Mouse (Mus musculus) heart, embryonic 13.5 days (tissue): ENCODE results near the gene 1700020N01Rik. TPM values are rescaled to one million over a fixed set of nuclear protein-coding genes. Genes with fewer than 3 reads are reported as not detected.
A peak's percentile ranks its signal among the peaks of the same experiment; 100 is the strongest.

Source experiments
- ATAC-seq: fragments of 200-750 bp; cut with Nextera tagmentation; 2 replicates; pipeline ENCODE4 v1.8.0; 2017; ENCODE audit warnings: moderate TSS enrichment; ENCODE audit not compliant: insufficient number of reproducible peaks, low FRiP score, low TSS enrichment; ENCODE audit errors: extremely low read depth
- H3K27ac ChIP-seq: fragments of 300-500 bp; sonication (generic); replicated peaks from 2 replicates; pipeline ENCODE4 v1.5.1; 2015; ENCODE audit warnings: moderate library complexity, mild to moderate bottlenecking, inconsistent platforms
- H3K27me3 ChIP-seq: fragments of 300-500 bp; sonication (generic); replicated peaks from 2 replicates; pipeline ENCODE4 v1.6.1; 2015; ENCODE audit warnings: mild to moderate bottlenecking, inconsistent platforms
- H3K36me3 ChIP-seq: fragments of 300-500 bp; sonication (generic); 2 replicates; pipeline ENCODE4 v1.6.1; 2015; ENCODE audit warnings: mild to moderate bottlenecking, inconsistent platforms
- H3K4me1 ChIP-seq: fragments of 300-500 bp; sonication (generic); 2 replicates; pipeline ENCODE4 v1.6.1; 2015; ENCODE audit warnings: inconsistent platforms
- H3K4me2 ChIP-seq: fragments of 300-500 bp; sonication (generic); 2 replicates; pipeline ENCODE4 v1.6.1; 2015; ENCODE audit warnings: inconsistent platforms, mild to moderate bottlenecking, moderate library complexity
- H3K4me3 ChIP-seq: fragments of 300-500 bp; sonication (generic); 2 replicates; pipeline ENCODE4 v1.5.1; 2015; ENCODE audit warnings: moderate library complexity, mild to moderate bottlenecking, inconsistent platforms
- H3K9ac ChIP-seq: fragments of 300-500 bp; sonication (generic); 2 replicates; pipeline ENCODE4 v1.6.1; 2015; ENCODE audit warnings: inconsistent platforms, mild to moderate bottlenecking, moderate library complexity
- H3K9me3 ChIP-seq: fragments of 300-500 bp; sonication (generic); 2 replicates; pipeline ENCODE4 v1.6.1; 2016; ENCODE audit warnings: inconsistent platforms
- WGBS: fragments of 180-500 bp; shearing (Covaris S2); methylation state at CpG from one replicate; pipeline ENCODE4 v1.1.7; 2015; ENCODE audit warnings: mixed read lengths; 5-methylcytosine and 5-hydroxymethylcytosine counted together
- polyA plus RNA-seq: library from polyadenylated mRNA; unstranded; fragments of >200 nt; fragmentation: Nextera tagmentation; extraction: Ambion mirVana; gene quantifications from 2 replicates; pipeline ENCODE4 v1.2.1, GENCODE M21; 2015

The 1700020N01Rik gene
- not detected in 2 replicates for polyA plus RNA-seq

DNA sequence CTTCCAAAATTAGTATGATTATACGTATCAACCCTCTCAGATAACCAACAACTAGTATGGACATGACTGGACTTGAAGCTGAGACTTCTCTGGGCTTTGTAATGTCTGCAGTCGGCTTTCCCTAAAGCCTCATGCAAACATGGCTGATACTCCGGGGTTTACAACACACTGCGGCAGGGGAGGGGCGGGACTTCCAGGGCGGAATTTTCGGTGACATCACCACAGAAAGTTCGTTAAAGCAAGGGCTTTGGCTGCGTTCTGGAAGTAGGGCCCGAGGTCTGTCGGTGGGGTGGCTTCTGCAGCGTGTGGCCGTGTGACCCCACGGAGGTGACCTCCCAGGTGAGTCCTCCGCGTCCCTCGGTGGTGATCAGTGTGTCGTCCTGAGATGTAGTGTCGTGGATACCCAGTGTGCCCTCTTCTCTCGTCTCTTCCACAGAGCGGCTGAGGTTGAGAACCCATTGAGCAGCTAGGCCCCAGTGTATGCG is at the start of gene 1700020N01Rik:
1700020N01Rik (plus strand) TSS at position 250 of the 485 bp plus-strand sequence.
- no peak for ATAC-seq
- WGBS: 90% methylated on average over 22 of the region's 22 CpGs

DNA sequence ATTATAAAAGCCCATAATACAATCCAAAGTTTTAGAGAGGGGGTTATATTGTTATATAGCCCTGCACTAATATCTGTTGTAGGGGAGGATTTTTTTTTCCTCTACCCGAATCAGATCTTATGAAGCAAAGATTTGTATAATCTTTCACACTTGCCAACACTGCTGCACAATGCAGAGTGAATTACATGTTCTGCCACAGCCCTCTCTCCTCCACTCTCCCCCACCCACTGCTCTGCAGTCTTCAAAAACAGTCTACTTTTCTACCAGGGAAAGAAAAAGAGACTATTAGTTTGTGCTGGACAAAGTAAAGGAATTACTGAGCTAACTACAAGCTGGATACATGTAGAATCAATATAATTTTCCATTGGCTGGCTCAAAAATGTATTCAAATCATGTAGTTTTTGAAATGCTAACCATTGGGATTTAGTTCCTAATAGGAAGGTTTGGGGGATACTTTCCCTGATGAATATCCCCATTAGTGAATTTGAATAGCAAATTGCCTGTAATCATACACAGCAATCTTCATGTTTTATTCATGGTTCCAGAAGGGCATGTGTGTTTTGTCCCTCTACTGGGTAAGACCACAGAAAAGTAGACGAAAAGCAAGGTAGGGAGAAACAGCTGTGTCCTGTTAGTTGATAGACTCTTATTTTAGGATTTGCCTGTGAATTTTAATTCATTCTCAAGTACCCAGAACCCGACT is 49.2 kb upstream of the 1700020N01Rik start:
- no peaks in the 10 kb centered on the region for H3K9me3 ChIP-seq
- H3K4me3 ChIP-seq: no peak overlapping the region
- no peak overlapping the region for H3K9ac ChIP-seq
- no peak overlapping the region for H3K27ac ChIP-seq
- no peaks in the 10 kb centered on the region for H3K36me3 ChIP-seq
- ATAC-seq: no peak
- no peaks in the 10 kb centered on the region for H3K27me3 ChIP-seq
- no peak overlapping the region for H3K4me2 ChIP-seq
- H3K4me1 ChIP-seq: peaks cover 19% of the 10 kb centered on the region
- WGBS: 65% methylated on average over 3 of the region's 3 CpGs

More for the DNA sequence above, at the start of gene 1700020N01Rik:
- Histone ChIP-seq H3K4me1 (no peaks in the 10 kb centered on the region), H3K9me3 (no peaks in the 10 kb centered on the region), H3K27ac (no peak within 1 kb of the TSS), H3K36me3 (no peaks in the 10 kb centered on the region), H3K27me3 (no peaks in the 10 kb centered on the region), H3K4me3 (no peak within 1 kb of the TSS), H3K9ac (no peak within 1 kb of the TSS), H3K4me2 (no peak within 1 kb of the TSS)

DNA sequence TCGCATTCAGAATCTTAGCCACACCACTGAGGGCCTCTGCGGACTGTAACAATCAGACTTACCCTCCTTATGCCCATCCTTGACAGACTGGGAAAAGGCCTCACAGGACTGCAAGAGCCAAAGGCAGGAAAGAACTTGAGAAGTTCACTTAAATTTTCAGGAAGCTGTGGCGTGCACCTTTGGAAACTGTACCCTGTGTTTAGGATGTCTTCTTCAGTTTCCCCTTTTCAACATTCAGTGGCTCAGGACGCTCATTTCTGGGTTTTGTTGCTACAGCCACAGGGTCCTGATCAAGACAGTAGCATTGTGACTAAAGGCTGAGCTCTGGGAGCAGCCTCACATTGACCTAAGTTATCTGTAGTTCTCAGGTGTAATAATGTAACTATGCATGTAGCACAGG is 48.2 kb upstream of the 1700020N01Rik start:
- WGBS: 86% methylated on average over 4 of the region's 4 CpGs
- no peaks in the 10 kb centered on the region for H3K9me3 ChIP-seq
- no peaks in the 10 kb centered on the region for H3K27me3 ChIP-seq
- peaks cover 25% of the 10 kb centered on the region for H3K4me1 ChIP-seq
- H3K27ac ChIP-seq: peak overlapping the region; percentile 20; the same call in 1 of the 2 replicates
- no peaks in the 10 kb centered on the region for H3K36me3 ChIP-seq
- no peak overlapping the region for H3K4me2 ChIP-seq
- ATAC-seq: no peak
- no peak overlapping the region for H3K9ac ChIP-seq
- H3K4me3 ChIP-seq: no peak overlapping the region

- Histone ChIP-seq H3K4me1 (peaks cover 25% of the 10 kb centered on the region), H3K27me3 (no peaks in the 10 kb centered on the region), H3K27ac (peak overlapping the region; percentile 20; the same call in 1 of the 2 replicates), H3K9me3 (no peaks in the 10 kb centered on the region), H3K9ac (no peak overlapping the region), H3K36me3 (no peaks in the 10 kb centered on the region), H3K4me2 (no peak overlapping the region), H3K4me3 (no peak overlapping the region)
- ATAC-seq: no peak
- WGBS: 37% methylated on average over 6 of the region's 6 CpGs
These were observed 47.5 kb upstream of the 1700020N01Rik start for GRCm38 (mm10) chr10:21545446-21545845.

GRCm38 (mm10) chr10:21548871-21549505 is 44.0 kb upstream of the 1700020N01Rik start:
- H3K27me3 ChIP-seq: no peaks in the 10 kb centered on the region

DNA sequence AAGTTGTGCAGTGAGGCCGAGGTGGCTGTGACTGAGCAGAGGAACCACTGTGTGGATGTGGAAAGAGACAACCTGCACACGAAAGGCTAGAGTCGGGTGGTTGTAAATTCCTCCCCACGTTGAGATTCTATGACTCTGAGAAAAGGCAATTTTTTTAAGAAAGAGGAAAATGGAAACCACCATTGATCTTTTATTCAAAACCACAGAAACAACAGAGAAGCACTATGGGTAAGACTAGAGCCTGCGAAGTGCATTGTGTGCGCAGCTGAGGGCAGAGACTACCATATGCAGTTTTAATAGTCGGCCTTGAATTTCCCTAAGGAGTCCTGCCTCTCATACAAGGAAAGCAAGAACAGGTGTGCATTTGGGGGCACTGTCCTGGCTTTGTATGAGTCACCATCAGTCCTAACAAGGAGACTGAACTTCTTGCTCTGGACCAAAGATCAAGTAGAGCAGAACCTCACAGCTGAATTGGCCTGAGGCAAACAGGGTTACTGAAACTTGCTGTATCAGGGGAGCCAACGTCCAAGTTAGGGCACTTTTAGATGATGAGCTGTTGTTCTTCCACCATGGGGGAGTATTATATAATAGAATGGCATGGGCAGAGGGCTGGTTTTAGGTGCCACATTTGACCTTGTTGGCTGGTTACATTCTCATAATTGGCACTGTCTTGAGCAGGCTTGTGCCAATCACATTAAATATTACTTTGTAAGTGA is 39.8 kb upstream of the 1700020N01Rik start:
- WGBS: 83% methylated on average over 8 of the region's 8 CpGs
- Histone ChIP-seq H3K4me2 (no peak overlapping the region), H3K9ac (no peak overlapping the region), H3K4me3 (no peak overlapping the region), H3K27ac (no peak overlapping the region), H3K36me3 (no peaks in the 10 kb centered on the region), H3K4me1 (peaks cover 17% of the 10 kb centered on the region), H3K27me3 (no peaks in the 10 kb centered on the region), H3K9me3 (no peaks in the 10 kb centered on the region)
- ATAC-seq: no peak

More at GRCm38 (mm10) chr10:21548871-21549505, 44.0 kb upstream of the 1700020N01Rik start:
- Histone ChIP-seq H3K9ac (no peak overlapping the region), H3K4me3 (no peak overlapping the region), H3K36me3 (no peaks in the 10 kb centered on the region), H3K4me2 (no peak overlapping the region), H3K27ac (no peak overlapping the region), H3K4me1 (peaks cover 32% of the 10 kb centered on the region), H3K9me3 (no peaks in the 10 kb centered on the region)
- WGBS: 63% methylated on average over 9 of the region's 9 CpGs
- no peak for ATAC-seq

DNA sequence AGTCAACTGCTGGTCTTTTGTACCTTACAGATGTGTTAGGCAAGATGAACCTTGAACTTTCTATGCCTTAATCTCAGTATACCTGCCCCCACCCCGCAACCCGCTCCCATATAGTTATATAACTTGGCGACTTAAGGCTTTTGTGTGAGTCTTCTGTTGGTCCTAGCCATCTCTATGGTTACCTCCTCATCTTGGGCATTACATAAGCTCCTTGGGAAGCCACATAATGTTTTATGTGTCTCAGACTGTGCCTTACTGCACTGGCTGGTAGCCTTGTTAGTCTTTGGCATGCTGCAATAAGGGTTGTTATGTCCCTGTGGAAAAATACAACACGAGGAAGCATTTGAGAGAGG is 39.3 kb upstream of the 1700020N01Rik start:
- Histone ChIP-seq H3K9me3 (no peaks in the 10 kb centered on the region), H3K9ac (no peak overlapping the region), H3K27me3 (no peaks in the 10 kb centered on the region), H3K36me3 (no peaks in the 10 kb centered on the region), H3K27ac (no peak overlapping the region), H3K4me1 (peaks cover 14% of the 10 kb centered on the region), H3K4me3 (no peak overlapping the region), H3K4me2 (no peak overlapping the region)
- 83% methylated on average over 4 of the region's 4 CpGs for WGBS
- no peak for ATAC-seq

DNA sequence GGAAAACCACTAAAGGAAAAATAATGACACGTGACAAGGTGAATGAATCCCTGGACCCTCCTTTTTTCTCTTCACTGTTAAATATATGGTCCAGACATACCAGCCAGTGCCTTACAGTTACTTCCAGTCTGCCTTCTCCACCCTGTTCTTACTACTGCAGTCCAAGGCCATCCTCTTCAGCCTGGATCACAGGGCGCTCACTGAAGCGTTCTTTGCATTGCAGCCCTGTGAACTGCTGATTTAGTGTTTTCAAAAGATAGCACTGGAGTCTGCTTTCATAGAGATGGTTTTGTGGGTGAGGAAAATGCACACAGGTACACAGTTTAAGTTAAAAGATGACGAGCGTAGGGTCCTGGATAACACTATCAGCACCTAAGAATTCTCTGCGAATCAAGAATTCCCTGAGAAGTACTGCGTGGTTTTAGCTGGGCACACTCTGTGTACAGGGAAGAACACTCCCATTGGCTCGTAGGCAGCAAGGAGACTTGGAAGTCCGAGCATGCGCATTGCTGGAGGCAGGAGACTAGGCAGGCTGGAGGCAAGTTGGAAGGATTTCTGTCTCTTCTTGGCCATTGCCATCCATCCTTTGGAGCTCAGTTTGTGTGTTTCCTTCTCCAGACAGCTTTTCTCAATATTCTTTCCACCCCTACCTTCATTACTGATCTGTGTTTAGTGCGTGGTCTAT is 37.9 kb upstream of the 1700020N01Rik start:
- 75% methylated on average over 11 of the region's 11 CpGs for WGBS
- Histone ChIP-seq H3K4me1 (peaks cover 8% of the 10 kb centered on the region), H3K27ac (no peak overlapping the region), H3K9me3 (no peaks in the 10 kb centered on the region), H3K36me3 (no peaks in the 10 kb centered on the region), H3K9ac (no peak overlapping the region), H3K4me2 (no peak overlapping the region), H3K27me3 (no peaks in the 10 kb centered on the region), H3K4me3 (no peak overlapping the region)
- ATAC-seq: no peak

GRCm38 (mm10) chr10:21559769-21560168 is 33.2 kb upstream of the 1700020N01Rik start:
- H3K9me3 ChIP-seq: no peaks in the 10 kb centered on the region
- H3K36me3 ChIP-seq: no peaks in the 10 kb centered on the region
- H3K4me3 ChIP-seq: no peak overlapping the region
- ATAC-seq: no peak
- no peak overlapping the region for H3K27ac ChIP-seq
- H3K4me1 ChIP-seq: no peaks in the 10 kb centered on the region
- no peak overlapping the region for H3K4me2 ChIP-seq
- H3K9ac ChIP-seq: no peak overlapping the region
- no peaks in the 10 kb centered on the region for H3K27me3 ChIP-seq
- 67% methylated on average over 15 of the region's 15 CpGs for WGBS

GRCm38 (mm10) chr10:21561181-21561580 is 31.8 kb upstream of the 1700020N01Rik start:
- H3K27ac ChIP-seq: no peak overlapping the region
- H3K4me3 ChIP-seq: no peak overlapping the region
- H3K36me3 ChIP-seq: no peaks in the 10 kb centered on the region
- H3K4me2 ChIP-seq: no peak overlapping the region
- H3K4me1 ChIP-seq: peaks cover 5% of the 10 kb centered on the region
- no peak overlapping the region for H3K9ac ChIP-seq
- 56% methylated on average over 1 of the region's 1 CpGs for WGBS
- ATAC-seq: no peak
- no peaks in the 10 kb centered on the region for H3K9me3 ChIP-seq
- H3K27me3 ChIP-seq: no peaks in the 10 kb centered on the region

DNA sequence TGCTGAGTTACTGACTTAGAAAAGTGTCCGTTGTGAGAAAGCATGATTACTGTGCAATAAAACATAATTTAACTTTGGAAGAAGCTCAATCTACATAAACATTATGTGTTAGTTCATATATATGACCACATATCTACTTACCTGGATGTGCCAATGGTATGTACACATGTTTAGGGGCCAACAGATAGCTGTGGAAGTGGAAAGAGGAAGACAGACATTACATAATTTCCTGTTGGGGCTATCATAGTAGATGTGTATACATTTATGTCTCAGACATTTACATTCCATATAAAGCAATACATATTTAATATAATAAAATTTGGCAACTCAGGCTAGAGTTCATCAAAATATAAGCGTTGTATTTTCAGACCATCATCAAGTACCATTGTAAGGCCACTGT is 29.5 kb upstream of the 1700020N01Rik start:
- 86% methylated on average over 2 of the region's 2 CpGs for WGBS
- no peak for ATAC-seq
- no peak overlapping the region for H3K4me2 ChIP-seq
- no peaks in the 10 kb centered on the region for H3K36me3 ChIP-seq
- no peaks in the 10 kb centered on the region for H3K27me3 ChIP-seq
- H3K4me1 ChIP-seq: peaks cover 5% of the 10 kb centered on the region
- no peaks in the 10 kb centered on the region for H3K9me3 ChIP-seq
- H3K9ac ChIP-seq: no peak overlapping the region
- H3K27ac ChIP-seq: no peak overlapping the region
- H3K4me3 ChIP-seq: no peak overlapping the region
